Mouse (Mus musculus): ENCODE results near the gene Calm5.

- TF ChIP-seq CTCF (IDR thresholded peaks at IDR 0.05; ENCODE audit: low read depth, low read length) (no peak), POLR2A (IDR thresholded peaks at IDR 0.05; ENCODE audit: extremely low read depth, insufficient read depth, low read length) (no peak)
Observed at GRCm38 (mm10) chr13:3804186-3804585, 49.8 kb upstream of the Calm5 start, which contains the start of gene Calml3.

Measured in liver, adult 2 months (tissue).